Mouse (Mus musculus) midbrain, embryonic 14.5 days (tissue): ENCODE measurements around the gene Grid1. TPM values are rescaled to one million over a fixed set of nuclear protein-coding genes. Genes with fewer than 3 reads are reported as not detected.

Source experiments
- ATAC-seq: fragments of 200-750 bp; cut with Nextera tagmentation; 2 replicates; pipeline ENCODE4 v1.8.0; 2017; ENCODE audit warnings: moderate number of reproducible peaks, moderate library complexity; ENCODE audit not compliant: low FRiP score, low TSS enrichment
- DNase-seq: peaks from one replicate; pipeline ENCODE4 v3.0.0-alpha.2; 2015
- H3K27ac ChIP-seq: fragments of 300-500 bp; sonication (generic); replicated peaks from 2 replicates; pipeline ENCODE4 v1.5.1; 2014; ENCODE audit warnings: mild to moderate bottlenecking, low read depth, low read length, moderate library complexity
- H3K27me3 ChIP-seq: fragments of 300-500 bp; sonication (generic); 2 replicates; pipeline ENCODE4 v1.6.1; 2014; ENCODE audit warnings: low read length, control low read depth, mixed read lengths; ENCODE audit not compliant: control insufficient read depth, insufficient read depth
- H3K36me3 ChIP-seq: fragments of 300-500 bp; sonication (generic); 2 replicates; pipeline ENCODE4 v1.6.1; 2014; ENCODE audit warnings: low read length, control low read depth; ENCODE audit not compliant: control insufficient read depth, insufficient read depth
- H3K4me1 ChIP-seq: fragments of 300-500 bp; sonication (generic); 2 replicates; pipeline ENCODE4 v1.6.1; 2014; ENCODE audit warnings: mild to moderate bottlenecking, antibody characterized with exemption, low read length, control low read depth; ENCODE audit not compliant: control insufficient read depth, insufficient read depth
- H3K4me2 ChIP-seq: fragments of 300-500 bp; sonication (generic); 2 replicates; pipeline ENCODE4 v1.6.1; 2014; ENCODE audit warnings: mild to moderate bottlenecking, low read length, moderate library complexity
- H3K4me3 ChIP-seq: fragments of 300-500 bp; sonication (generic); replicated peaks from 2 replicates; pipeline ENCODE4 v1.5.1; 2014; ENCODE audit warnings: low read depth, low read length
- H3K9ac ChIP-seq: fragments of 300-500 bp; sonication (generic); replicated peaks from 2 replicates; pipeline ENCODE4 v1.6.1; 2014; ENCODE audit warnings: mild to moderate bottlenecking, low read length, moderate library complexity
- H3K9me3 ChIP-seq: fragments of 300-500 bp; sonication (generic); 2 replicates; pipeline ENCODE4 v1.6.1; 2016; ENCODE audit warnings: low read length, control low read depth, mixed read lengths; ENCODE audit not compliant: control insufficient read depth
- WGBS: fragments of 180-500 bp; shearing (Covaris S2); extraction: QIAGEN DNeasy Blood & Tissue Kit; methylation state at CpG from one replicate; pipeline ENCODE4 v1.1.7; 2014; 5-methylcytosine and 5-hydroxymethylcytosine counted together
- polyA plus RNA-seq: library from polyadenylated mRNA; unstranded; fragments of >200 nt; fragmentation: Nextera tagmentation; extraction: Ambion mirVana; gene quantifications from 2 replicates; pipeline ENCODE4 v1.2.1, GENCODE M21; 2014

Gene Grid1
- polyA plus RNA-seq, 1 experiment from 2014 or later: 5.1 TPM

GRCm38 (mm10) chr14:35079954-35080353 is 260.0 kb downstream of the Grid1 start:
- Histone ChIP-seq H3K4me1 (peaks cover under 1% of the 10 kb centered on the region; the same call in 1 of the 2 replicates), H3K36me3 (no peaks in the 10 kb centered on the region), H3K4me3 (no peak overlapping the region), H3K4me2 (no peak overlapping the region), H3K9ac (no peak overlapping the region), H3K27ac (no peak overlapping the region), H3K27me3 (no peaks in the 10 kb centered on the region), H3K9me3 (no peaks in the 10 kb centered on the region)
- ATAC-seq (no peak), DNase-seq (no peak)
- WGBS: 78% methylated on average over 1 of the region's 1 CpGs

GRCm38 (mm10) chr14:35092646-35093045 is 272.7 kb downstream of the Grid1 start:
- 87% methylated on average over 4 of the region's 4 CpGs for WGBS
- no peak overlapping the region for H3K27ac ChIP-seq
- H3K27me3 ChIP-seq: no peaks in the 10 kb centered on the region
- no peak overlapping the region for H3K9ac ChIP-seq
- H3K4me2 ChIP-seq: no peak overlapping the region
- DNase-seq: no peak
- no peaks in the 10 kb centered on the region for H3K36me3 ChIP-seq
- no peak overlapping the region for H3K4me3 ChIP-seq
- H3K4me1 ChIP-seq: 0 out of 2 replicates have a peak, but pooled peaks cover 6% of the 10 kb centered on the region
- ATAC-seq: no peak
- no peaks in the 10 kb centered on the region for H3K9me3 ChIP-seq

- H3K36me3 ChIP-seq: no peaks in the 10 kb centered on the region
- ATAC-seq (no peak), DNase-seq (peak; percentile 16)
- no peak overlapping the region for H3K27ac ChIP-seq
- H3K4me1 ChIP-seq: 0 out of 2 replicates have a peak, but pooled peaks cover 6% of the 10 kb centered on the region
- H3K27me3 ChIP-seq: no peaks in the 10 kb centered on the region
- H3K4me3 ChIP-seq: no peak overlapping the region
- 55% methylated on average over 6 of the region's 6 CpGs for WGBS
- no peak overlapping the region for H3K9ac ChIP-seq
- no peaks in the 10 kb centered on the region for H3K9me3 ChIP-seq
- no peak overlapping the region for H3K4me2 ChIP-seq
Observed at GRCm38 (mm10) chr14:35093561-35094186, 273.8 kb downstream of the Grid1 start.

GRCm38 (mm10) chr14:35095506-35096059 is 275.7 kb downstream of the Grid1 start:
- Histone ChIP-seq H3K4me2 (no peak overlapping the region), H3K4me1 (0 out of 2 replicates have a peak, but pooled peaks cover 6% of the 10 kb centered on the region), H3K27ac (no peak overlapping the region), H3K9ac (no peak overlapping the region), H3K27me3 (no peaks in the 10 kb centered on the region), H3K4me3 (no peak overlapping the region), H3K9me3 (no peaks in the 10 kb centered on the region), H3K36me3 (no peaks in the 10 kb centered on the region)
- peak; percentile 15 for DNase-seq
- no peak for ATAC-seq
- 39% methylated on average over 9 of the region's 9 CpGs for WGBS

- 0 out of 2 replicates have a peak, but pooled peaks cover 6% of the 10 kb centered on the region for H3K4me1 ChIP-seq
- no peaks in the 10 kb centered on the region for H3K27me3 ChIP-seq
- no peaks in the 10 kb centered on the region for H3K36me3 ChIP-seq
- no peaks in the 10 kb centered on the region for H3K9me3 ChIP-seq
- no peak overlapping the region for H3K27ac ChIP-seq
- no peak for ATAC-seq
- H3K9ac ChIP-seq: no peak overlapping the region
- no peak for DNase-seq
- H3K4me3 ChIP-seq: no peak overlapping the region
- WGBS: 52% methylated on average over 4 of the region's 4 CpGs
- no peak overlapping the region for H3K4me2 ChIP-seq
Observed at GRCm38 (mm10) chr14:35096085-35096484, 276.2 kb downstream of the Grid1 start.

GRCm38 (mm10) chr14:35097166-35097565 is 277.3 kb downstream of the Grid1 start:
- Histone ChIP-seq H3K36me3 (no peaks in the 10 kb centered on the region), H3K4me2 (no peak overlapping the region), H3K4me3 (no peak overlapping the region), H3K27ac (no peak overlapping the region), H3K27me3 (no peaks in the 10 kb centered on the region), H3K9me3 (no peaks in the 10 kb centered on the region), H3K9ac (no peak overlapping the region), H3K4me1 (0 out of 2 replicates have a peak, but pooled peaks cover 6% of the 10 kb centered on the region)
- ATAC-seq: no peak
- 90% methylated on average over 5 of the region's 5 CpGs for WGBS
- DNase-seq: no peak

- H3K27ac ChIP-seq: no peak overlapping the region
- no peaks in the 10 kb centered on the region for H3K9me3 ChIP-seq
- H3K4me2 ChIP-seq: no peak overlapping the region
- H3K36me3 ChIP-seq: no peaks in the 10 kb centered on the region
- H3K4me3 ChIP-seq: no peak overlapping the region
- H3K9ac ChIP-seq: no peak overlapping the region
- no peaks in the 10 kb centered on the region for H3K27me3 ChIP-seq
- 86% methylated on average over 5 of the region's 5 CpGs for WGBS
- no peak for ATAC-seq
- no peaks in the 10 kb centered on the region for H3K4me1 ChIP-seq
- DNase-seq: no peak
Observed at GRCm38 (mm10) chr14:35103639-35104210, 283.8 kb downstream of the Grid1 start.

- Histone ChIP-seq H3K4me3 (no peak overlapping the region), H3K4me2 (no peak overlapping the region), H3K9me3 (no peaks in the 10 kb centered on the region), H3K27ac (no peak overlapping the region), H3K36me3 (no peaks in the 10 kb centered on the region), H3K27me3 (no peaks in the 10 kb centered on the region), H3K4me1 (peaks cover 5% of the 10 kb centered on the region; the same call in 1 of the 2 replicates), H3K9ac (no peak overlapping the region)
- DNase-seq: no peak
- no peak for ATAC-seq
- 84% methylated on average over 3 of the region's 3 CpGs for WGBS
Observed at GRCm38 (mm10) chr14:35107596-35107995, 287.7 kb downstream of the Grid1 start.

GRCm38 (mm10) chr14:35110928-35111327 is 291.0 kb downstream of the Grid1 start:
- peak; percentile 60 for DNase-seq
- Histone ChIP-seq H3K9me3 (no peaks in the 10 kb centered on the region), H3K27ac (no peak overlapping the region), H3K4me2 (no peak overlapping the region), H3K36me3 (no peaks in the 10 kb centered on the region), H3K9ac (no peak overlapping the region), H3K27me3 (no peaks in the 10 kb centered on the region), H3K4me1 (peaks cover 9% of the 10 kb centered on the region; the same call in 1 of the 2 replicates), H3K4me3 (no peak overlapping the region)
- WGBS: 68% methylated on average over 1 of the region's 1 CpGs
- peak; percentile 40; the same call in 1 of the 2 replicates for ATAC-seq
